Mouse (Mus musculus): Measurements from ENCODE around the gene Ftl1. TPM values are rescaled to one million over a fixed set of nuclear protein-coding genes. Genes with fewer than 3 reads are reported as not detected.
"Not testable (repeated sequence)": the region's sequence is repeated elsewhere in the genome, so short reads cannot be mapped to it uniquely, and the experiment has no call there.

Gene Ftl1
- polyA plus RNA-seq, 1 experiment from 2014 or later = 6,674 TPM

DNA sequence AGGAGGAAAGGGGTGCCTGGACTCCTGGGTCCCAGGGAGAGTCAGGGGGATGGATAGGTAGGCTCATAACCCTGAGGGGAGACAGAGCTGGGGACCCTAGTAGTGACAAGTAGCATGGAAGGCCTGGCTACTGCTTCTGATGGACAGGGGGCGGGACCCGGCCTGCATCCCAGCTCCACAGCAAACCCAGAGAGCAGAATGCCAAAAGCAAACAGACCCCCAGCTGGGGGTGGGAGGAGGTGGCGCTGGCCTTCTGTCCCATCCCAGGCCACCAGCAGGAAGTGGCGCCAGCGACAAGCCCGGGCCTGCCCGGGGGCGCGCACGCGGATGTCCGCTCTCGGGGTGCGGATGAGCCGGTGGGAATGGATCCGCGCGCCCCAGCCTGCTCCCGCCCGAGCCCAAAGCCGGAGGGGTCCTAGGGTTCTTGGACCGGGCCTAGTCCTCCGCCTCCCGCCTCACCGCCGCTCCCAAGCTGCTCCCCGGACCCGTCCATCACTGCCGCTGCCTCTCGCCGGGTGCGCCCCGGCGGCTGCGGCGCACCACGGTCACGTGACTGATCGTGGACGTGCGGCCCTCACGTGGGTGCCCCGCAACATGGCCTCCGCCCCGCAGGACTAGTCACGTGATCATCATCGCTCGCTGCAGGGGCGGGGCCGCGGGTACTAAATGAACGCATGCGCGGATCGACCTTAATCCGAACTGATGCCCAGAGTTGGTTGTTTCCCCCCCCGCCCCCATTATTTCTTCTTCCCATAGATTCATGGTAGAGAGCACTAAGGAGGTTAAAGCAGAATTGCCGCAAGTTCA is 6.8 kb upstream of the Ftl1 start, which contains the start of gene Bax:
TSS of gene Bax (minus strand) at position 616 of the 807 bp plus-strand sequence.
- under 1% methylated on average over 53 of the region's 58 CpGs for WGBS
- peak; percentile 34 for TF ChIP-seq CTCF (IDR thresholded peaks at IDR 0.05; ENCODE audit: low read depth)
- Histone ChIP-seq H3K27me3 (ENCODE audit: insufficient read depth, low read length) (no peaks in the 10 kb centered on the region), H3K9me3 (replicated peaks; ENCODE audit: low read length) (no peaks in the 10 kb centered on the region), H3K9ac (ENCODE audit: low read depth, low read length) (peak within 1 kb of the TSS; percentile 82), H3K4me1 (replicated peaks; ENCODE audit: insufficient read depth, low read length) (peaks cover 7% of the 10 kb centered on the region; the same call in 1 of the 2 replicates), H3K4me3 (replicated peaks; ENCODE audit: low read depth, low read length) (peak within 1 kb of the TSS; percentile 78), H3K27ac (peak within 1 kb of the TSS; percentile 75), H3K36me3 (ENCODE audit: insufficient read depth, low read length) (peaks cover 7% of the 10 kb centered on the region; the same call in 1 of the 2 replicates), H3K4me2 (ENCODE audit: low read length) (peak within 1 kb of the TSS; percentile 90)
- peak; percentile 75 for ATAC-seq (replicated peaks; ENCODE audit: low FRiP score, low read depth)
- DNase-seq (ENCODE audit: low spot score) = peak; percentile 99

DNA sequence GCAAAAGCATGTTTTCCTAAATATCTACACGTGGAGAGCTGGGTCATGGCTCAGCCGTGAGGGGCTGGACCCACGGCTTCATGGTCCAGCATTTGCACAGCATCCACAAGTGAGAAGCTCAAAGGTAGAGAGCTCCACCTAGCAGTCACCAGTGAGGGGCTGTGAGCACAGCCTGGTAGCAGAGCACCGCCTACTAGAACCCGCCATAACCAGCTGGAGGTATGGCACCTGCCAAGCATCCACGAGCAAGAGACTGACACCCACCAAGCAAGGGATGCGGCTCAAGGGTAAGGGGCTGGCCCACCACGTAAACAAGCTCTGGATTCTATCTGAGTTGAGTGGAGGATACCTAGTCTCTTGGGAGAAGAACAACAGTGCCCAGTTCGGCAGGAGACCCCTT is 5.9 kb upstream of the Ftl1 start:
- H3K4me1 ChIP-seq (replicated peaks; ENCODE audit: insufficient read depth, low read length) = peaks cover 12% of the 10 kb centered on the region
- H3K4me2 ChIP-seq (ENCODE audit: low read length) = peak overlapping the region; percentile 90
- peaks cover 7% of the 10 kb centered on the region; the same call in 1 of the 2 replicates for H3K36me3 ChIP-seq (ENCODE audit: insufficient read depth, low read length)
- peak overlapping the region; percentile 78; the same call in 1 of the 2 replicates for H3K4me3 ChIP-seq (replicated peaks; ENCODE audit: low read depth, low read length)
- H3K9ac ChIP-seq (ENCODE audit: low read depth, low read length) = peak overlapping the region; percentile 82; the same call in 1 of the 2 replicates
- ATAC-seq (replicated peaks; ENCODE audit: low FRiP score, low read depth) = no peak
- DNase-seq (ENCODE audit: low spot score) = no peak
- no peaks in the 10 kb centered on the region for H3K27me3 ChIP-seq (ENCODE audit: insufficient read depth, low read length)
- no peaks in the 10 kb centered on the region for H3K9me3 ChIP-seq (replicated peaks; ENCODE audit: low read length)
- H3K27ac ChIP-seq = no peak overlapping the region
- WGBS = 76% methylated on average over 9 of the region's 9 CpGs
- 0 out of 2 replicates have a peak, but pooled peaks have one; percentile 31 for TF ChIP-seq CTCF (IDR thresholded peaks at IDR 0.05; ENCODE audit: low read depth)

DNA sequence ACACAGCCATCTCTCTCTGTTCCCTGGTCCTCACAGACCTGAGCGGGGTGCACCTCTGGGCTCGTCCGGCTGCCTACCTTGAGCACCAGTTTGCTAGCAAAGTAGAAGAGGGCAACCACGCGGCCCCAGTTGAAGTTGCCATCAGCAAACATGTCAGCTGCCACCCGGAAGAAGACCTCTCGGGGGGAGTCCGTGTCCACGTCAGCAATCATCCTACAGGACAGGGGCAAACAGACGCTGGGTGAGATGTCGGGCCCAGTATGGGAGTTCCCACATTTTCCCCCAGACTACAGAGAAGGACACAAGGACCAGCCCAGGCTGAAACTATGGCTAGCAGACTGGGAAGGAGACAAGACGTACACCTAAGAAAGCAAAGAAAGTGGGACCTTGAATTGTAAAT is 5.4 kb upstream of the Ftl1 start:
- Histone ChIP-seq H3K4me3 (replicated peaks; ENCODE audit: low read depth, low read length) (no peak overlapping the region), H3K9ac (ENCODE audit: low read depth, low read length) (no peak overlapping the region), H3K4me2 (ENCODE audit: low read length) (no peak overlapping the region), H3K4me1 (replicated peaks; ENCODE audit: insufficient read depth, low read length) (peaks cover 17% of the 10 kb centered on the region), H3K27me3 (ENCODE audit: insufficient read depth, low read length) (no peaks in the 10 kb centered on the region), H3K9me3 (replicated peaks; ENCODE audit: low read length) (no peaks in the 10 kb centered on the region), H3K27ac (no peak overlapping the region), H3K36me3 (ENCODE audit: insufficient read depth, low read length) (peaks cover 7% of the 10 kb centered on the region; the same call in 1 of the 2 replicates)
- no peak for DNase-seq (ENCODE audit: low spot score)
- TF ChIP-seq CTCF (IDR thresholded peaks at IDR 0.05; ENCODE audit: low read depth) = no peak
- no peak for ATAC-seq (replicated peaks; ENCODE audit: low FRiP score, low read depth)
- 93% methylated on average over 12 of the region's 12 CpGs for WGBS

DNA sequence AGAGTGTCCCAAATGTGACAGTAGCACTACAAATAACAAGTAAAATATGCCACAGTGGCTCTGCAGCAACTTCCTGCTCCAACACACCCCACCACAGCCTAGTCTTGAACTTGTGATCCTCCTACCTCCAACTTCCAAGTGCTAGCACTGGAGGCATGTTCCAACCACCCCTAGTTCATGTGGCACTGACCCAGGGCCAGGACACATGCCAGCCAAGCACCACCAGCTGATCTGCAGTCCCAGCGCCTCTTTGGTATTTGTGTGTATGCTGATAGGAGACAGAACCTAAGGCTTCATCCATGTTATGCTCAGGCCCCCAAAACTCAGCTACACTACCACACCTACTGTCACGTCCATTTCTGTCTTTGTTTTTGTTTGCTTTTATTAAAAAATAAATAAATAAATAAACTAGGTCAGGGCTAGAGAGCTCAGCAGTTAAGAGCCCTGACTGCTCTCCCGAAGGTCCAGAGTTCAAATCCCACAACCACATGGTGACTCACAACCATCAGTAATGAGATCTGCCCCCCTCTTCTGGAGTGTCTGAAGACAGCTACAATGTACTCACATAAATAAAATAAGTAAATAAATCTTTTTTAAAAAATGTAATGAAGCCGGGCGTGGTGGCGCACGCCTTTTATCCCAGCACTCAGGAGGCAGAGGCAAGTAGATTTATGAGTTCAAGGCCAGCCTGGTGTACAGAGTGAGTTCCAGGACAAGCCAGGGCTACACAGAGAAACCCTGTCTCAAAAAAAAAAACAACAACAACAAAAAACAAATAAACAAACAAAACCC is 4.5 kb upstream of the Ftl1 start:
- WGBS = 94% methylated on average over 7 of the region's 7 CpGs
- no peak overlapping the region for H3K27ac ChIP-seq
- H3K4me3 ChIP-seq (replicated peaks; ENCODE audit: low read depth, low read length) = no peak overlapping the region
- H3K4me1 ChIP-seq (replicated peaks; ENCODE audit: insufficient read depth, low read length) = peaks cover 17% of the 10 kb centered on the region
- no peaks in the 10 kb centered on the region for H3K27me3 ChIP-seq (ENCODE audit: insufficient read depth, low read length)
- H3K4me2 ChIP-seq (ENCODE audit: low read length) = no peak overlapping the region
- no peak overlapping the region for H3K9ac ChIP-seq (ENCODE audit: low read depth, low read length)
- ATAC-seq (replicated peaks; ENCODE audit: low FRiP score, low read depth) (no peak), DNase-seq (ENCODE audit: low spot score) (no peak)
- H3K9me3 ChIP-seq (replicated peaks; ENCODE audit: low read length) = no peaks in the 10 kb centered on the region
- H3K36me3 ChIP-seq (ENCODE audit: insufficient read depth, low read length) = peaks cover 7% of the 10 kb centered on the region; the same call in 1 of the 2 replicates
- TF ChIP-seq CTCF (IDR thresholded peaks at IDR 0.05; ENCODE audit: low read depth) = no peak

DNA sequence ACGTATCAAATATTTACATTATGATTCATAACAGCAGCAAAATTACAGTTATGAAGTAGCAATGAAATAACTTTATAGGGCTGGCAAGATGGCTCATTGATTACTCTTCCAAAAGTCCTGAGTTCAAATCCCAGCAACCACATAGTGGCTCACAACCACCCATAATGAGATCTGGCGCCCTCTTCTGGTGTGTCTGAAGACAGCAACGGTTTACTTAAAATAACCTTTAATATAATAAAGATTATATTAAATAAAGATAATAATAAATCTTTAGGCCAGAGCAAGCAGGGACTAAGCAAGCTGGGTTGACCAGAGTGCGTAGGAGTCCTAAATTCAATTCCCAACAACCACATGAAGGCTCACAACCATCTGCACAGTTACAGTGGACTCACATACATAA is 3.2 kb upstream of the Ftl1 start:
- not testable (repeated sequence) for H3K9me3 ChIP-seq (replicated peaks; ENCODE audit: low read length); H3K27ac ChIP-seq; H3K9ac ChIP-seq (ENCODE audit: low read depth, low read length); ATAC-seq (replicated peaks; ENCODE audit: low FRiP score, low read depth); DNase-seq (ENCODE audit: low spot score); H3K27me3 ChIP-seq (ENCODE audit: insufficient read depth, low read length); H3K4me3 ChIP-seq (replicated peaks; ENCODE audit: low read depth, low read length); H3K4me2 ChIP-seq (ENCODE audit: low read length)
- Histone ChIP-seq H3K36me3 (ENCODE audit: insufficient read depth, low read length) (peaks cover 12% of the 10 kb centered on the region; the same call in 1 of the 2 replicates), H3K4me1 (replicated peaks; ENCODE audit: insufficient read depth, low read length) (peaks cover 23% of the 10 kb centered on the region)
- peak; percentile 46; the same call in 1 of the 2 replicates for TF ChIP-seq CTCF (IDR thresholded peaks at IDR 0.05; ENCODE audit: low read depth)
- WGBS = 78% methylated on average over 4 of the region's 4 CpGs

DNA sequence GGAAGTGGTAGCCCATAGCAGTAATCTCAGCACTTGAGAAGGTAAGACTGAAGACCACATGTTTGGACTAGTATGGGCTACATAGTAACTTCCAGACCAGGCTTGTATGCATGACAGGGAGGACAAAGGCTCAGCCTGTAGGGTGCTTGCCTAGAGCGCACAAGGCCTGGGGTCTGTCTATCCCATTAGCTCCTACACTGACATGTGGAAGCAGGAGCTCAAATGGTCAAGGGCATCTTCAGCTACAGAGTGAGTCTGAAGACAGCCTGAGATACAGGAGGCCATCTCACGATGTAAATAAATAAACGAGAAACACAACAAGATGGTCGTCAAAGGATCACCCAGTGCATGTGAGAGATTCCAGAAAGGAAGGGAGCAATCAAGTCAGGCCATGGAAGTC is 2.6 kb upstream of the Ftl1 start:
- no peak for ATAC-seq (replicated peaks; ENCODE audit: low FRiP score, low read depth)
- peaks cover 12% of the 10 kb centered on the region; the same call in 1 of the 2 replicates for H3K36me3 ChIP-seq (ENCODE audit: insufficient read depth, low read length)
- 91% methylated on average over 4 of the region's 4 CpGs for WGBS

More for the DNA sequence above, 2.6 kb upstream of the Ftl1 start:
- DNase-seq (ENCODE audit: low spot score) = no peak
- no peak for TF ChIP-seq CTCF (IDR thresholded peaks at IDR 0.05; ENCODE audit: low read depth)
- no peak overlapping the region for H3K27ac ChIP-seq
- no peak overlapping the region for H3K4me3 ChIP-seq (replicated peaks; ENCODE audit: low read depth, low read length)
- no peaks in the 10 kb centered on the region for H3K9me3 ChIP-seq (replicated peaks; ENCODE audit: low read length)
- H3K4me2 ChIP-seq (ENCODE audit: low read length) = no peak overlapping the region
- H3K9ac ChIP-seq (ENCODE audit: low read depth, low read length) = no peak overlapping the region
- peaks cover 28% of the 10 kb centered on the region for H3K4me1 ChIP-seq (replicated peaks; ENCODE audit: insufficient read depth, low read length)
- no peaks in the 10 kb centered on the region for H3K27me3 ChIP-seq (ENCODE audit: insufficient read depth, low read length)

Data from kidney, postnatal 0 days (tissue).